Mouse (Mus musculus) neural tube, embryonic 11.5 days (tissue): ENCODE data around the gene Gm11099. TPM values are rescaled to one million over a fixed set of nuclear protein-coding genes. Genes with fewer than 3 reads are reported as not detected.

ENCODE experiments used
- ATAC-seq: fragments of 200-750 bp; cut with Nextera tagmentation; 2 replicates; pipeline ENCODE4 v1.8.0; 2017; ENCODE audit warnings: moderate number of reproducible peaks, mild to moderate bottlenecking, moderate TSS enrichment, moderate library complexity; ENCODE audit not compliant: insufficient read depth, low FRiP score, low TSS enrichment
- DNase-seq: peaks from one replicate; pipeline ENCODE4 v3.0.0-alpha.2; 2015; ENCODE audit warnings: low spot score
- H3K27ac ChIP-seq: fragments of 300-500 bp; sonication (generic); 2 replicates; pipeline ENCODE4 v1.5.1; 2014; ENCODE audit warnings: low read depth, mild to moderate bottlenecking, low read length
- H3K27me3 ChIP-seq: fragments of 300-500 bp; sonication (generic); 2 replicates; pipeline ENCODE4 v1.6.1; 2014; ENCODE audit warnings: mild to moderate bottlenecking, low read length, mixed read lengths; ENCODE audit not compliant: control insufficient read depth, insufficient read depth
- H3K36me3 ChIP-seq: fragments of 300-500 bp; sonication (generic); 2 replicates; pipeline ENCODE4 v1.6.1; 2014; ENCODE audit warnings: mild to moderate bottlenecking, low read length, moderate library complexity, mixed read lengths; ENCODE audit not compliant: control insufficient read depth, insufficient read depth
- H3K4me1 ChIP-seq: fragments of 300-500 bp; sonication (generic); 2 replicates; pipeline ENCODE4 v1.6.1; 2014; ENCODE audit warnings: low read length, mixed read lengths; ENCODE audit not compliant: control insufficient read depth, insufficient read depth
- H3K4me2 ChIP-seq: fragments of 300-500 bp; sonication (generic); 2 replicates; pipeline ENCODE4 v1.6.1; 2014; ENCODE audit warnings: low read depth, mild to moderate bottlenecking, moderate library complexity
- H3K4me3 ChIP-seq: fragments of 300-500 bp; sonication (generic); 2 replicates; pipeline ENCODE4 v1.5.1; 2014; ENCODE audit warnings: low read depth, low read length
- H3K9ac ChIP-seq: fragments of 300-500 bp; sonication (generic); 2 replicates; pipeline ENCODE4 v1.6.1; 2014; ENCODE audit warnings: mild to moderate bottlenecking, low read length
- H3K9me3 ChIP-seq: fragments of 300-500 bp; sonication (generic); 2 replicates; pipeline ENCODE4 v1.6.1; 2016; ENCODE audit warnings: low read length; ENCODE audit not compliant: control insufficient read depth
- WGBS: fragments of 180-500 bp; shearing (Covaris S2); extraction: QIAGEN DNeasy Blood & Tissue Kit; methylation state at CpG from one replicate; pipeline ENCODE4 v1.1.7; 2014; 5-methylcytosine and 5-hydroxymethylcytosine counted together
- polyA plus RNA-seq: library from polyadenylated mRNA; unstranded; fragments of >200 nt; fragmentation: Nextera tagmentation; extraction: Ambion mirVana; gene quantifications from 2 replicates; pipeline ENCODE4 v1.2.1, GENCODE M21; 2014

The Gm11099 gene
- polyA plus RNA-seq, 1 experiment from 2014 or later = not detected

DNA sequence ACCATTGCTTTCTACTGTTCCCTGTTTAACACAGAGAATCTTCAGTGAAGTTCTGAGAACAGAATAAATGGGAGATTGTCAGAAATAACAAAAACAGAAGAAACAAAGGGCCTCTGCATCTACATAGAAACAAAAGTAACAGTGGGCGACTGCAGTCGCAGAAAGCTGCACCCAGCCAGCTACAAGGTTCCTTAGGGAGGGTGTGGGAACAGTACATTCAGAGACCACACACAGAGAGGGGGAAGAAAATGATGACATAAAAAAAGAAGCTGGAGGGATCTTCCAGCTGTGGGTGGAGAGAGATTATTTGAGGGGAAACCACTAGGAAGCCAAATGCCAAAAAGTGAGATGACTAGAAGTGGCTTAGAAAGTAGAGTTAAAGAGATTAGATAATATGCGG is 20.6 kb downstream of the Gm11099 start:
- DNase-seq = no peak
- 53% methylated on average over 3 of the region's 3 CpGs for WGBS
- no peaks in the 10 kb centered on the region for H3K4me1 ChIP-seq

DNA sequence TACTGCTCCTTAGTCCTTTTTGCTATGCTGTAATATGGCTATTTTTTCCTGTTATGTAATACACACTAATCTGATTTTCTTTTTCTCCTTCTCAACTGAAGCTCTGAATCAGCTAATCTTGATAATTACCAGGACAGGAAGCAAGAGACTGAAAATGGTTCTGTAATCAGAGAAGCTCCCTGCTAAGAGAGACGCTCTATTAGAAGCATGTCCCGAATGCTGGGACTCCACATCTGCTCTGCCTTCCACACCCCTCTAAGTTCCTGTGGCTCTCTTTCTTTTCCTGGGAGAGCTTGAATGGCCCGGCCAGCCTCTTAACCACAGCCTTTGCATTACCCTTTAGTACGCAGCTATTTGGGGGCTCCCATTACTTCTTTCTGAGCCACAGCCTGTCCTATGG is 45.8 kb downstream of the Gm11099 start:
- Histone ChIP-seq H3K4me2 (no peak overlapping the region), H3K9me3 (no peaks in the 10 kb centered on the region), H3K27ac (no peak overlapping the region), H3K4me1 (no peaks in the 10 kb centered on the region), H3K9ac (no peak overlapping the region), H3K36me3 (no peaks in the 10 kb centered on the region), H3K27me3 (no peaks in the 10 kb centered on the region), H3K4me3 (no peak overlapping the region)
- ATAC-seq = no peak
- WGBS = 73% methylated on average over 4 of the region's 4 CpGs
- DNase-seq = no peak

More for the DNA sequence above, 20.6 kb downstream of the Gm11099 start:
- H3K27ac ChIP-seq = no peak overlapping the region
- ATAC-seq = no peak
- no peaks in the 10 kb centered on the region for H3K9me3 ChIP-seq
- H3K4me2 ChIP-seq = no peak overlapping the region
- no peaks in the 10 kb centered on the region for H3K27me3 ChIP-seq
- no peaks in the 10 kb centered on the region for H3K36me3 ChIP-seq
- H3K9ac ChIP-seq = no peak overlapping the region
- no peak overlapping the region for H3K4me3 ChIP-seq

DNA sequence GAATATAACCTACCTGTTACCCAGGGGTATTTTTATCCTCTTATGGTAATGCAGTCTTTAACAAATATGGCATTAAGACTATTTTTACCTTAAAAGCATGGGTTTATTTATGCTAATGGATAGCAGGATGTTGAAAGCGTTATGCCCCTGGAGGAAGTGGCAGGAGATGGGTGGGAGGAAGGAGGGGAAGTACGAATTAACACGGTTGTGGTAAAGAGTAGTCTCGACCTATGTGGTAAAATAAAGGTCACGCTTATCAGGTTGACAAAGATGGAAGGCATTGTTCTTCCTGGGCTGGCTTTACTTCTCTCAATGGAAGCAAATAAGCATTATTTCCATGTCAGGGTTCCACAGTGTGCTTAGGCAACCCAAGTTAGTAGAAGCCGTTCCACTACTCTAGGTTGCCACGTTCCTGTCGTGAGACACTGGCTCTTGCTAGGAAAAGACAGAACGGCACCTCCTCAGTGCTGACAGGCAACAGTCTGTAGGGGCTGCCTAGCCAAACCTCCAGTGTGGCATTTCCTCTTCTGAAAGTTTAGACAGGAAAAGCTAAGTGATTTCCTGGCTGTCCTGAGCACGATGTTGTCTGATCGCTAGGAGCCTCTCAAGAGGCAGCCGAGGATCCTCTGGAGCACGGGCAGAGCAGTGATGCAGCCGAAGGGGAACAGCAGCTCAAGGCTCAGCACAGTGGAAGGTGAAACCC is 47.7 kb downstream of the Gm11099 start:
- no peak overlapping the region for H3K4me3 ChIP-seq
- H3K4me2 ChIP-seq = no peak overlapping the region
- DNase-seq (no peak), ATAC-seq (0 out of 2 replicates have a peak, but pooled peaks have one; percentile 48)
- H3K36me3 ChIP-seq = no peaks in the 10 kb centered on the region
- H3K9ac ChIP-seq = no peak overlapping the region
- no peak overlapping the region for H3K27ac ChIP-seq
- no peaks in the 10 kb centered on the region for H3K4me1 ChIP-seq
- no peaks in the 10 kb centered on the region for H3K9me3 ChIP-seq
- 44% methylated on average over 14 of the region's 14 CpGs for WGBS
- no peaks in the 10 kb centered on the region for H3K27me3 ChIP-seq

DNA sequence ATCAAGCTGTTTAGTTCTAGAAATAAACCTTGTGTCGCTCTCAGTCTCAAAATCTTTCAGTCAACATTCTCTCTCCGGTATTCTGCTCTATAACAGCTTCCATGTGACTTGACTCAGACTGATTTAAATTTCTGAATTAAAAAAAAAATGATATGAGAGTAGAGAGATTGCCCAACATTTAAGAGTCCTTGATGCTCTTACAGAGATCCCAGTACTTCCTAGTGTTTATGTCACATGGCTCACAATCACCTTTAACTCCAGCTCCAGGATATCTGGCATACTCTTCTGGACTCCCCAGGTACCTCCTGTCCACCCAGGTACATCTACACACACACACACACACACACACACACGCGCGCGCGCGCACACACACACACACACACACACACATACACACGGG is 53.1 kb downstream of the Gm11099 start:
- H3K9me3 ChIP-seq = no peaks in the 10 kb centered on the region
- no peak overlapping the region for H3K9ac ChIP-seq
- ATAC-seq = no peak
- 96% methylated on average over 8 of the region's 9 CpGs for WGBS
- H3K36me3 ChIP-seq = no peaks in the 10 kb centered on the region
- no peak for DNase-seq
- H3K27me3 ChIP-seq = no peaks in the 10 kb centered on the region
- no peaks in the 10 kb centered on the region for H3K4me1 ChIP-seq
- H3K4me3 ChIP-seq = no peak overlapping the region
- no peak overlapping the region for H3K4me2 ChIP-seq
- no peak overlapping the region for H3K27ac ChIP-seq

DNA sequence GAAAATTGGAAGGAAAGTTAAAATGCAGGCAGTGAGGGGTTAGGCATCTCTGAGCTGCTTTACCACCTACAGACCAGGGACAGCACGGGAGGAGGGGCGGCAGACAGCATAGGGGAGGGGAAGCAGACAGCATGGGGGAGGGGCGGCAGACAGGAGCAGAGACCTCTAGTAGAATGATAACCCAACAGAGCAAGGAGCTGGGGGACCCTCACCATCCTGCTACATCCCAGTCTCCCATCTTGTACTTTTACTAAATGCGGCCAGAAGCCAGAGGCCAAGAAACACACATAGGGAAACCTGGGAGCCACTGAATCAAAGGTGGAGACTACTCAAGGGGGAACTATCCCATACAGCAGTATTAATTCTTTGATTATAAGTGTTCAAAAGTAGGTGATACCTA is 59.1 kb downstream of the Gm11099 start:
- Histone ChIP-seq H3K27me3 (no peaks in the 10 kb centered on the region), H3K4me2 (no peak overlapping the region), H3K27ac (no peak overlapping the region), H3K36me3 (no peaks in the 10 kb centered on the region), H3K4me1 (no peaks in the 10 kb centered on the region), H3K4me3 (no peak overlapping the region), H3K9me3 (no peaks in the 10 kb centered on the region), H3K9ac (no peak overlapping the region)
- no peak for ATAC-seq
- no peak for DNase-seq
- WGBS = 51% methylated on average over 4 of the region's 4 CpGs

DNA sequence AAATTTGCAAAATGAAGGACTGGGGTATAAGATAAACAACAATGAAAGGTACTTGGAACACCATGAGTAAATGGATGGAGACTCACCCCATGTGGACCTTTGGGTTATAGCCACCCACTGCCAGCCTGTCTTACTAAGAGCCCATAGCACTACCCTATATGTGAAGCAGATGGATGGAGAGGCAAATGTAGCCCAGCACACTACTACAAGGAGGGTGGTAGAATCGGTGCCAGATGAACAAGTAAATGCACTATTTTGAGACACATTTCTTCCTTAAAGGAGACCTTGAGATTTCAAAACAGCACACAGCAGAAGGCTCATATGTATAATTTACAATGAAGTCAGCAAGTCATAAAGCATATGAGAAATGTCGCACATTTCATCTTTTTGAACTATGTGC is 66.3 kb downstream of the Gm11099 start:
- Histone ChIP-seq H3K36me3 (no peaks in the 10 kb centered on the region), H3K9ac (no peak overlapping the region), H3K4me1 (no peaks in the 10 kb centered on the region), H3K27me3 (no peaks in the 10 kb centered on the region), H3K4me2 (no peak overlapping the region), H3K27ac (no peak overlapping the region), H3K9me3 (no peaks in the 10 kb centered on the region), H3K4me3 (no peak overlapping the region)
- DNase-seq = no peak
- ATAC-seq = no peak
- 95% methylated on average over 2 of the region's 2 CpGs for WGBS

DNA sequence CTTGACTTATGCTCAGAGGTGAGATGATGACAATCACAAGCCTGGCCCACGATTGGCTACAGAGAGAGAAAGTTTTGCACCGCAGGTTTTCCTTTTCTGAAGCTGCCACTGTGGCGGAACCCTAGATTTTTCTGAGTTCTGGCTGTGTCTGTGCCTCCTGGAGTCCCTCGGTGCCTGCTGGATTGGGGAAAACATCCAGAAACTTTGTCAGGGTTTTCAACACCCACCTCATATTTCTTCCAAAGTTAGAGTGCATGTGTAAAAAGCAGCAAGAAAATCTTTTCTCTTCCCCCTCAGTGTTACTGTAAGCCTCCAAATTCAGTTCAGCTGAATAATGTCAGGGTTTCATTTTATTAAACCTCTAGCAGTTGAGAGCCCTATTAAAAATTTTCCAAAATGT is 82.1 kb downstream of the Gm11099 start:
- DNase-seq = no peak
- whole genome bisulfite sequencing = 89% methylated on average over 4 of the region's 4 CpGs
- Histone ChIP-seq H3K9me3 (no peaks in the 10 kb centered on the region), H3K9ac (no peak overlapping the region), H3K36me3 (no peaks in the 10 kb centered on the region), H3K4me2 (no peak overlapping the region), H3K4me3 (no peak overlapping the region), H3K27me3 (no peaks in the 10 kb centered on the region), H3K4me1 (no peaks in the 10 kb centered on the region), H3K27ac (no peak overlapping the region)
- ATAC-seq = no peak

DNA sequence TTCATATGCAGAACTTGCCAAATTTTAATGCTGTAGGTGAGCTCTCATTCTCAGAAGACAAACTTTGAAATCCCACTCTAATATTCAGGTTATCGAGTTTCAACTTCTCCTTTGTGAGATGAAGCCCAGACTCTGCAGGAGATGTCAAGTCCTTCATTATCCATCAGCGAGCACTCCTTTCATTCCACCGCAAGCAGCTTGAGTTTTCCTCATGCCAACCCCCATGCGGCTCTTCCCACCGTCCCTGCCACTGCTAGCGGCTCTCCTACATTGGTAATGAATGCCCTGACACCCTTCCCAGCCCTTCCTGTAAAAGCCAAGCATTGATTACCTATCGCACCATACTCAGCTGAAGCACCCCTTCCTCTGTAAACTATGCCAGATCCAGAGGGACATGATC is 89.6 kb downstream of the Gm11099 start:
- ATAC-seq = no peak
- H3K27me3 ChIP-seq = no peaks in the 10 kb centered on the region

DNA sequence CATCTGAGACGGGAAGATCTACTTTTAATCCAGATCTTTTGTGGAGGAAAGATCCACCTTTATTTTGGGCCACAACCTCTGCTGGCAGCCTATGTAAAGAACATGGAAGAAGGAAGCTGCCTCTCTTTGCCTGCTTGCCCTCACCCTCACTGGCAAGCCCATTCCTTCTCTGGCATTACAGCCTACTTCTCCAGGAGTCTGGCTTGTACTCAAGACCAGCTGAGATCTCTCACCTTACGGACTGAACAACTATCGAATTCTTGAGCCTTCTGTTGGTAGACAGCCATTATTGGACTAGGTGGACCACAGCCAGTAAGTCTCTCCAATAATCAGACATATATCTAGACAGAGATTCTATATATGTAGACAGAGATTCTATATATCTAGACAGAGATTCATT is 92.9 kb downstream of the Gm11099 start:
- Histone ChIP-seq H3K4me2 (no peak overlapping the region), H3K4me3 (no peak overlapping the region), H3K9ac (no peak overlapping the region), H3K4me1 (no peaks in the 10 kb centered on the region; the same call in 1 of the 2 replicates), H3K27me3 (no peaks in the 10 kb centered on the region), H3K36me3 (no peaks in the 10 kb centered on the region), H3K9me3 (no peaks in the 10 kb centered on the region), H3K27ac (no peak overlapping the region)
- WGBS = 96% methylated on average over 3 of the region's 3 CpGs
- no peak for DNase-seq
- ATAC-seq = no peak

More for the DNA sequence above, 89.6 kb downstream of the Gm11099 start:
- H3K4me1 ChIP-seq = no peaks in the 10 kb centered on the region
- no peak overlapping the region for H3K9ac ChIP-seq
- no peak overlapping the region for H3K27ac ChIP-seq
- WGBS = 67% methylated on average over 7 of the region's 7 CpGs
- H3K4me2 ChIP-seq = no peak overlapping the region
- H3K36me3 ChIP-seq = no peaks in the 10 kb centered on the region
- no peak overlapping the region for H3K4me3 ChIP-seq
- H3K9me3 ChIP-seq = no peaks in the 10 kb centered on the region
- DNase-seq = no peak
